Mouse (Mus musculus): ENCODE measurements around the gene Dock6.
"Not testable (repeated sequence)": the region's sequence is repeated elsewhere in the genome, so short reads cannot be mapped to it uniquely, and the experiment has no call there.

Dock6 gene

DNA sequence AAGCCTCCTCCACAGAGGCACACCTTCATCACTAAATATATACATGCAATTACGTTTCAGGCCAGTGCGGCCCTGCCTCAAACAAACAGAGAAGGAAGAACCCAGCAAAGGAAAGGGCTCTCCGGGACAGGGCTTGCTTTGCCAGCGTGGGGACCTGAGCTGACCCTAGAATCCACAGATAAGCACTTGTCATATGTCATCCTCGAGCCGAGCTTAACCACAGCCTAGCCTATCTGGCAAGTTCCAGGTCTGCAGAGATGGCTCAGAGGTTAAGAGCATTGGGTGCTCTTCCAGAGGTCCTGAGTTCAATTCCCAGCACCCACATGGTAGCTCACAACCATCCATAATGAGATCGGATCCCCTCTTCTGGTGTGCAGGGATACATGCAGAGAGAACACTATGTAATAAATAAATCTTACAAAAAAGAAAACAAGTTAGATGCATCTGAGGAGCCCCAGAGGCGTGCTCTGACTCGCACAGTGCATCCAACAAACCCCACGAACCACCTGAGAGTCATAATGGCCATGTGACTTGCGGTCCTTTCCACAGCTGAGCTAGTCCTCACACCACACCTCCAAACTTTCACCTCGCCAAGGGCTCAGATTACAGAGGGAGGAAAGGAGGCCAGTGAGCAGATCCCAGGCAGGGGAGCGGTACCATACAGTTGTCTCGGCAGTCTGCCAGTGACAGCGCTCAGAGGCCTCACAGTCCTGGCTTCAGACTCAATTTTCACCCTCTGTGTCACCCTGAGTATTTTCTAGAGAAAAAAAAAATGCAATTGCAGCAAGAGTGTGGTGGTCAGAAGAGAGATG lies 70.6 kb downstream of the Dock6 start:
- no peak for DNase-seq (ENCODE audit: low read depth, low spot score)

DNA sequence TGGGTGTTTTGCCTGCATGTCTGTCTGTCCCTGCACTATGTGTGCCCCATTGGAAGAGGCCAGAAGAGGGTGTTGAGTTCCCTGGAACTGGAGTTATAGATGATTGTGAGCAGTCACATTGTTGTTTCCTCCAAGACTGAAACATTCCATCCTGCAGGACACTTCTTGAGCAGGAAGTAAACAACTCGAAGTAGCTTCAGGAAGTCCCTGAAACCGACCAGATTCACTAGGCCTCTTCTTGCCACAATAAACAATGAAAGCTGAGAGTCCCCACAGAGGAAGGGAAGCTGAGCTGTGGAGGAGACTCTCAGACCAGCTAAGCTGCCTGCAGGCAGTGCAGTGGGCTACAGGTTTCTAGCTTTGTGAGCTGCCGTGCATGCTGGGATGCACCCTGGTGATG lies 74.7 kb downstream of the Dock6 start:
- DNase-seq (ENCODE audit: low read depth, low spot score), result peak; percentile 41

DNA sequence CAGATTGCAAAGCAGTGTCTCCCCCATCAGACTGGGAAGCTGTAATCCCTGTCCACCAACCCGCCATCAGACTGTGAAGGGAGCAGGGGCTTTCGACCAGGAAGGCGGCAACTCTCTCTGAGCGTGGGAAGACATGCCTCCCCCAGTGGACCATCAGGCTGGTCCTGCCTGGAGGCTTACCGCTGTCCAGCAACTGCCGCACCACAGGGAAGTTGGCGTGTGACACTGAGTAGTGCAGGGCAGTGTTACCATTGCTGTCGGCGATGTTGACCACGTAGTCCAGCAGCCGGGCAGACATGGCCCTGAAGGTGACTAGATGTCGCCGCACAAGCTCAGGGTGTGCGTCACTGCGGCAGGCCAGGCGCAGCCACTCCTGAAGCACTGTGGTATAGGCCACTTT lies 78.1 kb downstream of the Dock6 start:
- no peak for DNase-seq (ENCODE audit: low read depth, low spot score)

DNA sequence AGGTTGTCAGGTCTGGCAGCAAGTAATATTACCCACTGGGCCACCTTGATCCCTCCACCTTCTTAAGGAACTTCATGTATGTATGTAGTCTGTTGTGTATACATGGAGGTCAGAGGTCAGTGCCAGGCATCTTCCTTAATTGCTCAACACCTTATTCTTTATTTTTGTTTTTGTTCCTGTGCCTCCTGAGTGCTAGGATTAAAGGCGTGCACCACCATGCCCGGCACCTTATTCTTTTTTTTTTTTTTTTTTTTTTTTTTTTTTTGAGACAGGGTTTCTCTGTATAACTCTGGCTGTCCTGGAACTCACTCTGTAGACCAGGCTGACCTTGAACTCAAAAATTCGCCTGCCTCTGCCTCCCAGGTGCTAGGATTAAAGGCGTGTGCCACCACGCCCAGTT lies 79.0 kb downstream of the Dock6 start:
- DNase-seq (ENCODE audit: low read depth, low spot score), result not testable (repeated sequence)

DNA sequence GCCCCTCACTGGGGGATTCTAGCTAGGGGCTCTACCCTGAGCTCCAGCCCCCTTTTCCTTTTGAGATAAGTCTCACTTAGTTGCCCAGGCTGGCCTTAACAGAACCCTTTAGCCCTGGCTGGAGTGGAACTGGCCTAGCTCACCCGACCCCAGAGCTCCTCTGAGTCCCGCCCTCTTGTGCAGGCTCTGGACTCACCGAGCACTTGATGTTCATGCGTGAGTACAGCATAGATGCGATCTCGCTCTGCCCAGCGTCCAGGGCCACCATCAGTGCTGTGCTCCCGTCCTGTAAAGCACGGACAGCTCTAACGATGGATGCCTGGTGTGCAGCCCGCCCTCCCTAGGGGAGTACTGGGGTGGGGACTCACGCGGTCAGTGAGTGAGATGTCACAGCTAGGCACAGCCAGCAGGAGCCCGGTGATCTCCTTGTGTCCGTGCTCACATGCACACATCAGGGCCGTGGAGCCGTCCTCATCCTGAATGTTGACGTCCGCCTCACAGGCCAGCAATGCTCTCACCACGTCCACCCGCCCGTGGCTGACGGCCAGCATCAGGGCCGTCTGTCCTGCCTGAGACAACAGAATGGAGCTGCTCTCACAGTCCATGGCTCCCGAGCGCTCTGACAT lies 82.8 kb downstream of the Dock6 start:
- DNase-seq (ENCODE audit: low read depth, low spot score), result no peak

DNA sequence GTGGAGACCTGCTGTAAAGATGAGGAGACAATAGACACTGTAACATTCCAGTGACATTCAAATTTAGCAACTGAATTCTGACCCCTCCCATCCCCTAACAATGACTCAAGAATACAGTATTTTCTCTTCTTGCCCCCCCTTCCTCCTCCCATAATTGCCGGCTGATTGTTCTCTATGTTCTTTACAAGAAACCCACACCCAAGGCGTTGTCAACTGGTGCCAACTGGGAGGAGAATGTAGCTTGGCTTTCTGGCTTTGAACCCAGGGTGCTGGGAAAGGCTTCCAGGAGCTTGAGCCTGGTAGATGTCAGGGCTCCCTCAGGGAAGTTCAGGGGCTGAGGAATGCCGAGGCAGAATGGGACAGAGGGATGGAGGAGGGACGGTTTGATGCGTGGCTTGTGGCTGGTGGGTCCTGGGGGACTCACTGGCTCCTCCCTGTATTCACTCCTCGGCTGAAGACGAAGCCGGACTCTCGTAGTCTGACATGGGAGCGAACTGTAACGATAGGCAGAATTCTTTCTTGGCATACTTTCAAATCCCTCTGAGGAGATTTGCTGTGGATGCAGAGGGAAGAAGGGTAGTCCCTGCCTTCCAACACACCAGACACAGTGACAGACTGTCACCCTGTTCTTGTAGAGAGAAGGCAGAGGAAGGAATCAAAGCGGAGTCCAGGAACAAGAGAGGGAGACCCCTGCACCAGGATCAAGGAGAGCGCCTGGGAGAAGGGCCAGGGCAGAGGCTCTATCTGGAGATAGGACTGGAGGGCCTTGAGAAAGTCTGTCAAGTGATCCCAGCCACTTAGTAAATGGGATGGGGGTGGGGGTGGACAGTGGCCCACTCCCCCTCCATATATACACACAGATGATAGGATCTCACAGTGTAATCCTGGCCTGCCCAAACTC lies 83.7 kb downstream of the Dock6 start:
- peak; percentile 96 for DNase-seq (ENCODE audit: low read depth, low spot score)

DNA sequence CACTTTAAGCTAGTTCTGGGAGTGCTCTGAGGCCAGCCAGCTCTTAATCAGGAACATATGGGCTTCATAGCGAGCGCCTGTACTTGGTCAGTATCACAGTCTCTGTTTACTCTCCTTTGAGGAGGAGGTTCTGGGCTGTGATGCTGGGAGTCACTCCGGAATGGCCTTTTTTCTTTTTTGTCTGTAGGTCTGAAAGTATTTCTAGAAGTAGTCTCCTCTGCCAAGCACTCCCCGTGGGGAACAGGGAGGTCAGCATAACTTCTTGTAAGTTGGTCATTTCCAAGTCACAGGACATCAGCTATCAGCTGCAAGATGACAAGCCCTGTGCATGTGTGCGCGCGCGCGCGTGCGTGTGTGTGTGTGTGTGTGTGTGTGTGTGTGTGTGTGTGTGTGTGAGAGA lies 84.5 kb downstream of the Dock6 start:
- DNase-seq (ENCODE audit: low read depth, low spot score), result no peak

DNA sequence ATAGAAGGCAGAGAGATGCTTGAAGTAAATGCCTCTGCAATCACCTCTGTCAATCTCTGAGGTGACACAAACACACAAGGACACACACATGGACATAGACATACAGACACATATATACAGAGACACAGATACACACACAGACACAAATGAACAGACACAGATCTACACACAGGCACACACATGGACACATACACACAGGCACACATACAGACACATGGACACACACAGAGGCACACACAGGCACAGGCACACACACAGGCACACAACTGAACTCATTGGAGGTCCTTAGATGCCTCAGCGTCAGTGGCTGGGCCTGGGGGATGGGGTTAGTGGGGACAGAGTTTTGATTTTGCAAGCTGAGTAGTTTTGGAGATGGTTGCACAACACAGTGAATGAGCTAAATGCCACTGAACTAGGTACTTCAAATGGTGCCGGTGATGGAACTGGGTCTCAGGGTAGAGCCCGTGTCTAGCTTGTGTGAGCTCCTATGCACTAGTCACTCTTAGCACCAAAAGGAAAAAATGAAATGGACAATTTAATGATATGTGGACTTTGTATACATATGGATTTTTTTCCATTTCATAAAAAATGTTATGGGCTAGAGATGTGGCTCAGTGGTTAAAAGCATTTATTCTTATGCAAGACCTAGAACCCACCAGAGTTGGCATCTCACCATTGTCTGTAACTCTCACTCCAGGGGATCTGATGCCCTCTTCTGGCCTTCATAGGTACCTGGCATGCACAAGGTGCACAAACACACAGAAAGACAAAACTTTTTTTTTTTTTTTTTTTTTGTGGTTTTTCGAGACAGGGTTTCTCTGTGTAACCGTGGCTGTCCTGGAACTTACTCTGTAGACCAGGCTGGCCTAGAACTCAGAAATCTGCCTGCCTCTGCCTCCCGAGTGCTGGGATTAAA lies 88.1 kb downstream of the Dock6 start:
- DNase-seq (ENCODE audit: low read depth, low spot score), result no peak

DNA sequence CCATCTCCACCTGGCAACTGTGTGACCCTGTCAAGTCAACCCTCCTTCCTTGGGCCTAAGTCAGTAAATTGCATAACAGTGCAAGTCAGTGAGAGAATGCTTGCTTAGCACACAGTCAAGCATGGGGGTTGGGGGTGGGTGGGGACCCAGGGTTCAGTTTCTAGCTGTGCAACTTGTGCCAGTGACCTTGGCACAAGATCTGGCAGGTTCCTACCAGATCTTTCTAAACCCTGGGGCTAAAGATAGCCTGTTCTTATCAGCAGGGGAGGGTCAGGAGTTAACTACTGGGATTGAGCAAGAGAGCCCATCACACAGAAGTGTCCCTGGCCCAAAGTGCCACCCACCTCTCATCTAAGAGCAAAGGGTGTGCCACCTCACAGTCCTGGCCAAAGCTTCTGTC lies 90.3 kb downstream of the Dock6 start:
- DNase-seq (ENCODE audit: low read depth, low spot score), result peak; percentile 94

DNA sequence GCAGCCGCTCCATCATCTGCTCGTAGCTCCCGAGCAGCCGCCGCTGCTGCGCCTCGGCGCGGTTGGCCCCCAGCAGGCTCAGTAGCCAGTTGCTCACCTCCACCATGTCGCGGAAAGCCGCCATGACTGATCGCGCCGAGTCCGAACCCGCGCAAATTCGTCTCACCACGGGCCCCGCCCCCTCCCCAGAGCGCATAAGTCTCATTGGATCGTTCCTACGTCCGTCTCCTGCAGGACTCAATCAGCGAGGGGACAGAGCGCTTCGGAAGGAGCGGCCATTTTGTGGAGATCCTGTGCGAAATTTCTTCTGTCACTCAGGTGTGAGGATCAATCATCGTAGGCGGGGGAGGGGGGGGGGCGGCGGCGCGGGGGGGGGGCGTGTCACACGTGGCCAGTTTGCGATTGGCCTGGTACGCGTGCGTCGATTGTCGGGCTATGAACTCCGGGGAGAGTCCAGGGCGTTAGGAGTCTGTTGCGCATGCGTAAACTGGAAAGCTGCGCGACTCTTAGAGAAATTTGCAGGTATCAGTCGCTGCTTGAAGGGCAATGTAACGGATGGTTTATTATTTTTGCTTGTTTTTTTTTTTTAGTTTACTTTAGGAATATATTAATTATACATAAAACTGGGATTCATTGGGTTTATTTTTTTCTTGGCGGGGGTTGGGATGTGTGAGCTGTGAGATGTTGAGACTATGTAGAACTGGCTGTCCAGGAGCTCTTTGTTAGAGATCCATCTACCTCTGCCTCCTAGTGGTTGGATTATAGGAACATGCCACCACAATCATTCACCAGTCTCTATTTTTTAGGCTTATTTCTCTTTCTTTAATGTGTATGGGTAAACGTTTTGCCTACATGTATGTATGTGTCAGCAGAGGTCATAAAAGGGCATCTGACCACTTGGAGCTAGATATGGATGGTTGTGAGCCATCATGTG lies 92.0 kb downstream of the Dock6 start, which contains the start of gene Spc24:
Spc24 (minus strand) TSS at position 149 of the 934 bp plus-strand sequence.
- peak; percentile 99 for DNase-seq (ENCODE audit: low read depth, low spot score)

DNA sequence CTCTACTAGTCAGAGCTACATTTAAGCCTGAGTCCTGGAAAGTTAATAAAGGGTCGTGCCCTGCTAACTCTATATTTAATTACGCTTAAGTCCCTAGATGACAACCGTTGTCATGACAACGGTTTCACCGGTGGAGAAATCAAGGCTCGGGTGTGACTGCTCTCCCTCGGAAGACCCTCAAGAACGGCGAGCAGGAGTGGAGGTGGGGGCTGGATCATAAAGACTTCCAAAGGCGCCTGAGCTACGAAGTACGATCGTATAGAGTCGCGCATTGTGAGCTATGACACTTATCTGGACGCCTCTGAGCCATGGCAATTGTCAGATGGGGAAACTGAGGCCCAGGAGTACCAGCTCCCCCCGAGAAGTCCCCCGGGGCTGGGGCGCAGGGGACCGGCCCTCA lies 92.7 kb downstream of the Dock6 start:
- no peak for DNase-seq (ENCODE audit: low read depth, low spot score)

DNA sequence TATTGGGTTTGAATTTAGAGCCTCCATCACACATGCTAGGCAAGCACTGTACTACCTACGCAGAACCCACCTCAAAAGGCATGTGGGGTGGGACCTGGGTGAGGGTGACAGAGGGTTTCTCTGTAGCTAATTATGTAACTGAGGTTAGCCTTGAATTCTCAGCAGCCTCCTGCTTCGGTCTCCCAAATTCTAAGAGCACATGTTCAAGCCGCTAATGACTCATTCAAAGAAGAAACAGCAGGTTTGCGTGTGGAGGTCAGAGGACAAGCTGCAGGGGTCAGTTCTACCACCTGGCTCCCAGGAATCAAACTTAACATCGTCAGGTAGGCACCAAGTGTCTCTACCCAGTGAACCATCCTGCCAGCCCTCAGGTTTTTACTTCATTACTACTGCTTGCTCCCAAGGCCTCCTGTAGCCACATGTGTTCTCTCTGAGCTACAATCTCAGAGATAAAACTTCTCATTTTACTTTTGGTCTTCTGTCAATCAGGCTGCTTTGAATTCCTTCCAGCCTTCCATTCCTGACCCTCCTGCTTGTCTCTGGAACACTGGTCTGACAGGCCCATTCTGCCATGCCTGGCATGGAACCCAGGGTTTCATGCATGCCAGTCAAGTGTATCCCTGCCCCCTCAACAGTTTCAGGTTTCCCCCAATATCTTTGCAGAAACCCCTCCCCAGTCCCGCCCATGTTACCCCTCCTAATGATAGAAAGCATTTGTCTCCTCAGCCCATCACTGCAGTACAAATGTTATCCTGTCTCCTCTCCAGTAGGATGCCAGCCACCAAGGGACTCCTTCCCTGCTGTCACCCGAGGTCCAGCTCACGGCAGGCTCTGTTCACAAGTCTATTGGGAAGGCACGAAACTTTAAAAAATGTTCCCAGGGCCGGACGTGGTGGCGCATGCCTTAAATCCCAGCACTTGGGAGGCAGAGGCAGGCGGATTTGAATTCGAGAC lies 93.6 kb downstream of the Dock6 start:
- DNase-seq (ENCODE audit: low read depth, low spot score), result no peak

DNA sequence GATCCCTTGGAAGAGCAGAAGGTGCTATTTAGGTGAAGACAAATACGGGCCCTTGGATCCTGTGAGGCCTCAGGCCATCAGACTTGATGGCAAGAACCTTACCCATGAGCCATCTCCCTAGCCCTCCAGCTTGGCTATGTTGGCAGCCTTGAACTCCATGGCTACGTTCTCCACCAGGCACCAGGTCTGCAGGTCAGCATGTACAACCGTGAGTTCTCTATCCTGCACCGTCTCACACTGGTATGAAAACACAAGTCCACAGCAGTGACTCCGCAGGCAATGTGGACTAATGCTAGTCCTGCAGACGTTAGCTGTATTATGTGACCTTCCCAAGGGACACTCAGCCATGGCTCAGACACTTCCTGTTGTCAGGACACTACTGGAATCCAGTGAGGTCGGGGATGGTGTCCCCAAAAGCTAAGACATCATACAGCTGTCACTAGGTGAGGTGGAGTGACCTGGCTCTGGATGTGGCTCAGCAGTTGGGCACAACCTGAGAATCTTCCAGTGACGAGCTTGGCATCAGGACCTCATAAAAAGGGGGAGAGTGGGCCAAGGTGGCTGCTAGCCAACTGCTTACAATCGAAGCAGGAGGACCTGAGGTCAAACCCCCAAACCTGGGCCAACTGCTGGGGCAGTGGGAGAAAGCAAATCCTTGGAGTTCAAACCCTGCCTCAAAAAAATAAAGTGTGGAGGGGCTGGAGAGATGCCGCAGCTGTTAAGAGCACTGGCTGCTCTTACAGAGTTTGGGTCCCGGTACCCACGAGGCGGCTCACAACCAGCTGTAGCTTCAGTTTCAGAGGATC lies 97.7 kb downstream of the Dock6 start:
- no peak for DNase-seq (ENCODE audit: low read depth, low spot score)

DNA sequence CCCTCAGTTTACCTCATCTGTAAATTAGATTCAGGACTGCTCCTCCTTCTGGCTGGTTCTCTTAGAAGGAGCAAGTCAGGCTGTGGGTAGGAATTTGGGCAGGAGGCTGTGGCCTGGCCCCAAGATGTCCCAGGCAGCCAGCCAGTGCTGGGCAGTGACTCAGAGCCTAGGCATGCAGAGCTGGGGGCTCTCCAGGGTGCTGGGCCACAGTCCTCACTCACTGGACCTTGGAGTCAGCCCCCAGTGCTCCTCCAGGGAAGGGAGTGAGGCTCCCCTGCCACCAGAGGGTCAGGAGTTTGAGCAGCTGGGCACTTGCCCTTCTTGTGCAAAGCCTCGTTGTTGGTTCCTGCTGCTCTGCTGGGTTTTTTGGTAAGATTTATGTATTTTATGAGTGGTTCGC lies 98.4 kb downstream of the Dock6 start:
- DNase-seq (ENCODE audit: low read depth, low spot score), result no peak

DNA sequence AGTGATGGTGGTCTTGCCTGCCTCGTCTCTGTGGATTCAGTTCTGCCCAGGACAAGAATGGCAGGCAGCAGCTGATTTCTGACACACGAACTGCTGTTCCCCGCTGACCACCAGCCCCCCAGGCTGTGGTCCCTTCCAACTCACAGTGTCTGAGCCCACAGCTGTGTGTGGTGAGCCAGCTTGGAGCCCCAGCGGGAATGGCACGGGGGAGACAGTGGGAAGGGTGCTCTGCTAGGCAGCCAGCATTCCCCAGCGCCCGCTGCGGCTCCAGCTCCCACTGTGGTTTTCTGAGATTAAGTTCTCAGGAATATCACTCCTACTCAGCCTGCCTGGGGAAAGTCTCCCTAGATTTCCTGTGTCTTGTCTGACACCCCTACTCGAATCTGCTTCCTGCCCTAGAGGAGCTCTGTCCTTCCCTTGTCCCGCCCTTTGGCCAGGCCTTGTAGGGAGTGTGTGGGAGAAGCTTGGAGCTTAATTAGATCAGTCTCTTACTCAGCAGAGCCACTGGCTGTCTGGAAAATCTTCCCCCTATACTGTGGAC lies 100.1 kb downstream of the Dock6 start:
- DNase-seq (ENCODE audit: low read depth, low spot score), result no peak

DNA sequence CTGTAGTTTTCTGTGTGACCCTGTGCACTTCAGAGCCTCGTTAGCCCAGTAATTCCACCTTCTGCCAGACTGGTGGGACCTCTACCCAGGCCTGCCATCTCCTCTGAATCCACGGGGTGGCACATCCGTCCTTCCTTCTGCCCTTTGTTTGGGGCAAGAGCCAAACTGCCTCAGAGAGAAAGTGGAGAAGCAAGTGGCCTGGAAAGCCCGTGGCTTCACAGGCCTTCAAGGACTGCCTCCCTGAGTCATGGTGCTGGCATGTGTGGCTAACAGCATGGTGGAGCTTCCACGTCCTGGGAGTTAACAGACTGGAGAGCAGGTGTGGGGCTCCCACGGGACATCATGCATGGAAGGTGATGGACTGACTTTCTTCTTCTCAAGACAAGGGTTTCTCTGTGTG lies 101.1 kb downstream of the Dock6 start:
- no peak for DNase-seq (ENCODE audit: low read depth, low spot score)

DNA sequence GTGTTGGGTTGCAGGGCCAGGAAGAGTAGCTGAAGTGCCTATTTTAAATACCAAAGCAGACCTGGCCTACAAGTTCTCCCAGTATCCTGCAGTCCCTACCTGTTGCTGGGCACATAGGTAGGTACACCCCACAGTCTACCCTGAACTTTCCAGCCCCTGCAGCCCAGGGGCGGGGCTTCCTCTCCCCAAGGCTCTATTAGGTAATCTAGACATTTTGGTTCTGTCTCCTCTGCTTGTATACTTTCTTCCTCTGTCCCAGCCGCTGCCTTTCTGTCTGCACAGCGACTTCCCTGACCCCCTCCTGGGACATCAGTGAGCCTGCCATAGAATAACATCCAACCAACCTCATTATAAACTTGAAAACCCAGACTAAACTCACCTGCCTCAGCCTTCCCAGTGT lies 102.1 kb downstream of the Dock6 start:
- no peak for DNase-seq (ENCODE audit: low read depth, low spot score)
